Mouse (Mus musculus): ENCODE data around the gene 9130019O22Rik.

- TF ChIP-seq CTCF (IDR thresholded peaks at IDR 0.05; ENCODE audit: control insufficient read depth, insufficient read depth, insufficient replicate concordance, low read depth, low read length): no peak
- no peak for TF ChIP-seq POLR2A (IDR thresholded peaks at IDR 0.05; ENCODE audit: control insufficient read depth, low read depth, low read length)
These were observed 28.5 kb downstream of the 9130019O22Rik start for GRCm38 (mm10) chr7:127358472-127358871.

Measured in testis, adult 2 months (tissue).